Mouse (Mus musculus): Measurements from ENCODE around the gene Akap13. TPM values are rescaled to one million over a fixed set of nuclear protein-coding genes. Genes with fewer than 3 reads are reported as not detected.

The Akap13 gene
- total RNA-seq, 2 experiments from 2014 or later, result 53.2 to 75.9 TPM

DNA sequence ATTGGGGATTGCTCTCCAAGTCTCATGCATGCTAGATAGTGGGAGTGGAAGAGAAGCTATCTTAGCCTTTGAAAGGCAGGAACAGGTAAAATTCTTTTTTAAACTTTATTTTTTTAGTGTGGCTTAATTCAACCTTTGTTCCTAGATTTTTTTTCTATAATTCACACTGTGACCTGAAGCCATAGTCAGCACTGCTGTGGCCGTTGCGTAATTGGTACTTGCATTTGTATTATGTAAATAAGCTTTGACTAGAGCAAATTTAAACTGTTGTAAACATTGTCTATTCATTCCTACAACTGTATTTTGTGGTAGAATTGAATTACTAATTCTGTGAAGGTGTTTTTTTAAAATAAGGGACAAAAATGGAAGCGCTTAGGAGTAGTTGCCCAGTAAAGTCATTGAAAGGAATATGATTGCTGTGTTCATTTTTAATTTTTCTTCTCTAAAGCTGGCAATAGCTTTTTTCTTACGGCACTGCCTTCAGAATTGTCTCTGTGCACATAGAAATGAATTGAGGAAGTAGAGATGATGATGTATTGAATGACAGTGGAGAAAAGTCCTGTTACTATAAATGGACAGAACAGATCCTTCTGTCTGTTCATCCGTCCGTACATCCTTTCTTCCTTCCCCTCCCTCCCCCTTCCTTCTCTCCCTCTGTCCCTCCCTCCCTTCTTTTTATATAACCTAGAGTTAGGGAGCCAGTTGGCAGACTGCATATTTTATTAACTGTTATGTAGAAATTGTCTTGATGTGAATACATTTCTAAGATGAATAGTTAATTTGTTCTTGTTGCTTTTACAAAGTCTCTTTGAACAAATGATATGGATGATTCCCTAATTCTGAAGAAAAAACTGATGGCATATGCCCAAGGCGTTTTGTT lies 17.2 kb downstream of the Akap13 start:
- H3K4me3 ChIP-seq, result no peak overlapping the region
- intact Hi-C loops (cut with DNase I), result no loop called here
- no peak overlapping the region for H3K27ac ChIP-seq
- no peak for TF ChIP-seq CTCF (IDR thresholded peaks at IDR 0.05)
- DNase-seq, result no peak

DNA sequence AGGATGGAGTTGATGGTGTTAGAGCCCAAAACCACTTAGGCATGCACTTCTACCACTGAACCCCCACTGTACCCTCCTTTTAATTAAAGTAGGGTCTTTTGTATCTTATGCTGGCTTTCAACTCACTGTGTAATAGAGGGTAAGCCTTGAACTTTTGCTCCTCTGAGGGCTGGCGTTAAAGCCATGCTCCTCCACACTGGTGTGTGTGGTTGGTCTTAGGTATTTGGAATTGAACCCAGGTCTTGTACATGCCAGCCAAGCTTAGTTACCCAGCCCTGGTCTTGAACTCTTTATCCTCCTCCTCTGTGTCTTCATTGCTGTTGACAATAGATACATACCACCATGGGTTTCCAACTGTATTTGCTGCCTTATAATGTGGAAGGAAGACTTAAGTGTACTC lies 18.0 kb downstream of the Akap13 start:
- no peak for TF ChIP-seq CTCF (IDR thresholded peaks at IDR 0.05)
- DNase-seq, result no peak
- Histone ChIP-seq H3K27ac (no peak overlapping the region), H3K4me3 (no peak overlapping the region)
- intact Hi-C loops (cut with DNase I), result no loop called here

DNA sequence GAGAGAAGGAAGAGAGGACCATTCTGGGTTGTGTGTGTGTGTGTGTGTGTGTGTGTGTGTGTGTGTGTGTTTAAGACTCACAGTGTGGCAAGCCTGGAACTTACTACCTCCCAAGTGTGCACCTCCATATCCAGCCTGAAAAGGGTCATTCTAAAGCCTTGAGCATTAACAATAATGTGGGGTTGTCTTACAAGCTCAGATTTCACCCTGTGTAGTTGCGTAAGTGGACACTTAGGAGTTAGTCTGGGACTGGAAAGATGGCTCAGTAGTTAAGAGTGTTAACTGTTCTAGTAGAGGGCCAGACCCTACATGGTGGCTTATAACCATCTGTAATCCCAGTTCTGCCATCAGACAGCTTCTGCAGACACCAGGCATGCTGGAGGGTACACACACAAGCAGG lies 18.7 kb downstream of the Akap13 start:
- Histone ChIP-seq H3K4me3 (no peak overlapping the region), H3K27ac (no peak overlapping the region)
- TF ChIP-seq CTCF (IDR thresholded peaks at IDR 0.05), result no peak
- intact Hi-C loops (cut with DNase I), result no loop called here
- DNase-seq, result no peak

DNA sequence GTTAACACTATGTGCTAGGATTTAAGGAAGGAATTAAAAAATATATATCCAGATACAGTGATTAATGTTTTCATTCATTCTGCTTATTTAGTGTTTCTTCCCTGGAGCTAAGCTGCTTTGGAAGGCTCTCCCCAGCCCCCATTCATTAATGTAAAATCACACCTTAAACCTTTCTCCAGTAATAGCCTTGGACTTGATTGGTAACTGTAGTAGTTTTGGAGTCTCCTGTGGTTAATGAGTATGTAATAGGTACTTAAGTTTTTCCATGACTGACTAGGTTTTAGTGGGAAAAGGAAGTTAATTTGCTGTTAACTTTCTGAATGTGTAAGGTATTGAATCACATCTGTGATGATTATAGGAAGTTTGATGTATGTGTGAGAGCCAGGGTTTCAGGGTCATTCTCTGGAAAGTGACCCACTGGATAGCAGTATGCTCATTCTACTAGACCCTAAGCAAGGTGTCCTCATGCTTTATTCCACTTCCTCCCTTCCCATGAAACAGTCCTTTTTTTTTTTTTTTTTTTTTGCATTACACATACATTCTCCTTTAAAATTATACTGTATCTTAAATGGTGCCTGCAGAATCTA lies 19.3 kb downstream of the Akap13 start:
- intact Hi-C loops (cut with DNase I), result no loop called here
- no peak overlapping the region for H3K4me3 ChIP-seq
- no peak for TF ChIP-seq CTCF (IDR thresholded peaks at IDR 0.05)
- no peak overlapping the region for H3K27ac ChIP-seq
- DNase-seq, result no peak

DNA sequence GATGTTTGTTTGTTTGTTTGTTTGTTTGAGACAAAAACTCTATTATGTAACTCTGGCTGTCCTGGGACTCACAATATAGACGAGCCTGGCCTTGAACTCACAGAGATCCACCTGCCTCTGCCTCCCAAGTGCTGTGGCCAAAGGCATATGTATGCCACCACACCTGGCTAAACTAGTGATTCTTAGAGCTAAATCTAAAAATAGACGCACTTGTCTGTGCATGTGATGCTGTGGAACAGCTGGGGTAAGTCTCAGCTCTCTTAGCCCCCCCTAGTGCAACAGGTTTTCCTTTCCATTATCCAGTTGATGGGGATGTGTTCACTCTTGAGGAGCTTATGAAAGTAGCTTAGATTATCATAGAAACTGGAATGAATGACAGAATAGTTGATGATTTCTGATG lies 22.7 kb downstream of the Akap13 start:
- TF ChIP-seq CTCF (IDR thresholded peaks at IDR 0.05), result no peak
- no peak for DNase-seq
- no peak overlapping the region for H3K4me3 ChIP-seq
- H3K27ac ChIP-seq, result no peak overlapping the region
- intact Hi-C loops (cut with DNase I), result no loop called here

DNA sequence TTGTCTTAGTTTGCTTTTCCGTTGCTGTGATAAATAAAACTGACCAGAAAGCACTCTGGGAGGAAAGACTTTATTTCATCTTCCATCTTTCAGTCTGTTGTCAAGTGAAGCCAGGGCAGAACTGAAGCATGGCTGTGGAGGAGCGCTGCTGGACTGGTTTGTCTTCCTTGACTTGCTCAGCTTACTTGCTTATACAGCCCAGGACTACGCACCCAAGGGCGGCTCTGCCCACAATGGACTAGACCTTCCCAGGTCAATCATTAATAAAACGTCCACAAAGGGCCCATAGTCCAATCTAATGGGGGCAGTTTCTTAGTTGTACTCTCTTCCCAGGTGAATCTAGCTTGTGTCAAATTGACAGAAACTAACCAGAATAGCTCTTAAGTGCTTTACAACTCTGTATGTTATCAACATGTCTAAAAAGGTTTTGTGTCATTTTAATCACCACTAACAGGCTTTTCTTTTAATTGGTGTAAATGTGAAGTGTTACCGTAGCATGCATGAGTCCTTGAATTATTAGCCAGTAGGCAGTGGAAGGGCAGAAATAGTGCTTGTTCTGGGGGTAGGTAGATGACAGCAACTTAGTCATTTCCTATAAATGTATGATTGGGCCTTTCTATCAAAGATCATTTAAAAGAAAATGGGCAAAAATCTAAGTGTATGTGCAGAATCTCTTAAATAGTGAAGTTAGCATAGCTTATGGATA lies 25.5 kb downstream of the Akap13 start:
- no peak overlapping the region for H3K4me3 ChIP-seq
- no peak for DNase-seq
- intact Hi-C loops (cut with DNase I), result no loop called here
- TF ChIP-seq CTCF (IDR thresholded peaks at IDR 0.05), result no peak
- no peak overlapping the region for H3K27ac ChIP-seq

DNA sequence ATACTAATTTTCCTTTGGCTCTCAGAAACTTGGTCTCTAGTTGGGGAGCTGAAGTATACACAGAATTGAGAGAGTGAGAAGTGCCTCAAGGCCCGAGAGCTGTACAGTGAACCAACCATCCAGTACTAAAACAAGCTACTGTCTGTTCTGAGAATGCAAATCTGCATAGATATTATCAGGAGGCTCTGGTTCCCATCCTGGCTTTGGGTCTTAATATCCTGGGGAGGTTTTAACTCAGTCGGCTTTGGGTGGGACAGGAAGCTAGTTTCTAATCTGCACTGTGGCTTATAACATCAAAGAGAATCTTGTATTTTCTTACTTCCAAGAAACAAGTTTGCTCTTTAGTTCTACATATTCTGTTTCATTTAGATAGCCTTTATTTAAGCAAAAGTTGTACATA lies 30.7 kb downstream of the Akap13 start:
- Histone ChIP-seq H3K4me3 (no peak overlapping the region), H3K27ac (no peak overlapping the region)
- TF ChIP-seq CTCF (IDR thresholded peaks at IDR 0.05), result no peak
- intact Hi-C loops (cut with DNase I), result no loop called here
- no peak for DNase-seq

DNA sequence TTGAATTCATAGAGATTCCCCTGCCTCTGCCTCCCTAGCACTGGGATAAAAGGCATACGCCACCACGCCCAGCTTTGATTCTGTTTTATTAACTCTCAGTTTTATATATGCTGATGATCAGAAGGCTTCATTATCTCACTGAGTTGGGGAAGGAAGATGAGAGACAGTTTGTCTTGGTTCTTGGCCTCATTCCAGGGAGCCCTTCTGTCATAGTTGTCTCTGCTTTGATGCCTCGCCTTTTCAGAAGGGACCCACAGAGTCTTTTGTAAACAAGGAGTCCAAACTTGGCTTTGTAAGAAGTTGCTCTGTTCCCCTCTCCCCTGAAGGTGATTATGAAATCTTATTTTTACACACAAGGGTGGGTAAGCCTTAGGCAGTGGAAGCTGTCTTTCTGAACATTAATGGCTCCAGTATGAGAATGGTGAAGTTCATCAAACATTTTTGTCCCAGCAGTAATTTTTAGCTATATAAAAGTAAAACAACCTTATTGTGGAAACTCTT lies 40.7 kb downstream of the Akap13 start:
- no peak overlapping the region for H3K4me3 ChIP-seq
- no peak overlapping the region for H3K27ac ChIP-seq
- no peak for TF ChIP-seq CTCF (IDR thresholded peaks at IDR 0.05)
- DNase-seq, result no peak
- intact Hi-C loops (cut with DNase I), result no loop called here

DNA sequence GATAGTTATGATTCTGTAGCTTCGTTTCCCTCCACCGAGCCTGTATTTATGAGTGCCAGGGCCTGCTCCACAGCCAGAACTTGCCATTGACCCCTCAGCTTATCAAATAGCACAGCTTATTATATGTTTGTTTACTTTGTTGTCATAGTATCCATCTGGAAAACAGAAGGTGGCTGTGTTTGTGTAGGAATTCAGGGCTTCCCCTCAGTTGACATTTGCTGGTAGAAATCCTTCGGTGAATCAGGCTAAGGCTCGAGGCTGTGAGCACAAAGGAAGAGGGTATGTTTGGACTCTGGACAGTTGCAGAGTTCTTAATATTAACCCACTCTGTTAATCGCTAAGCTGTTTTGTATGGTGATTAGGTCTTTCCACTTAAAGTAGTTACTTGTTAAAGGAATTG lies 43.3 kb downstream of the Akap13 start:
- Histone ChIP-seq H3K27ac (peak overlapping the region; percentile 56; the same call in 1 of the 2 replicates), H3K4me3 (no peak overlapping the region)
- intact Hi-C loops (cut with DNase I), result no loop called here
- no peak for TF ChIP-seq CTCF (IDR thresholded peaks at IDR 0.05)
- DNase-seq, result no peak

DNA sequence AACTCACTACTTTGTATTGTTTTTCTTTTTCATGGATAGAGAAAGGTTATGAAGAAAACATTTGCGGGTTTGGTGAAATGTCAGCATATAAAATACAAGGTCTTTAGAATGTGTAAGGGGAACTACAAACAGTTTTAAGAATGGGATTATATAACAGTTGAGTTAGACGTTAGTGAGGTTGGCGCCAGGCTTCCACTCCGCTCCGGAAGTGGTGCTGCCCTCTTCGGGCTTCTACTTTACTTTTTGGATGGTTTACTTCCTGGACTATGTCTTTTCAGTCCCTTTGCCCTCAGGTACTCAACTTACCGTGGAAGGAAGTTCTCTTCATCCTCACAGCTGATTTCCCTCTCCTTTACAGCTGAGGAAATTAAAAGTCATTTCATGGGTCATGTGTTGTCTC lies 43.9 kb downstream of the Akap13 start:
- TF ChIP-seq CTCF (IDR thresholded peaks at IDR 0.05), result no peak

DNA sequence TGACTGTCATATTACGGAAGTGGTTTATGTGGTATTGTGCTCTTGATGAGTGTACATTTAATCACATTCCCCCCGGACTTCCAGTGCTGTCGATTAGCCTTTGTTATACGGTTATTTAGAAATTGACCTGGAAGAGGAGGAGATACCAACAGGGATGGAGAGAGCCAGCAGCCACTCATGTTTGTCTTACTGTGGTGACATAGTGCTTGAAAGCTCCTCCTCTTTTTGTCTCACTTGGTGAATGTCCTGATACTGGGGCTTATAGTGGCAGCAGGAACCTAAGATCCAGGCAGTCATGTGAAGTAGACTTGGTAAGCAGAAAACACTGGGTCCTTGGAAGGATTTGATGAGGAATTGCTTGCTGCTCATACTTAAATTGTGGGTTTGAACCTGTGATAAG lies 44.8 kb downstream of the Akap13 start:
- no peak for TF ChIP-seq CTCF (IDR thresholded peaks at IDR 0.05)
- no peak for DNase-seq
- intact Hi-C loops (cut with DNase I), result no loop called here
- Histone ChIP-seq H3K4me3 (no peak overlapping the region), H3K27ac (no peak overlapping the region)

More for the DNA sequence above, 43.9 kb downstream of the Akap13 start:
- H3K4me3 ChIP-seq, result no peak overlapping the region
- no peak overlapping the region for H3K27ac ChIP-seq
- intact Hi-C loops (cut with DNase I), result no loop called here
- no peak for DNase-seq

DNA sequence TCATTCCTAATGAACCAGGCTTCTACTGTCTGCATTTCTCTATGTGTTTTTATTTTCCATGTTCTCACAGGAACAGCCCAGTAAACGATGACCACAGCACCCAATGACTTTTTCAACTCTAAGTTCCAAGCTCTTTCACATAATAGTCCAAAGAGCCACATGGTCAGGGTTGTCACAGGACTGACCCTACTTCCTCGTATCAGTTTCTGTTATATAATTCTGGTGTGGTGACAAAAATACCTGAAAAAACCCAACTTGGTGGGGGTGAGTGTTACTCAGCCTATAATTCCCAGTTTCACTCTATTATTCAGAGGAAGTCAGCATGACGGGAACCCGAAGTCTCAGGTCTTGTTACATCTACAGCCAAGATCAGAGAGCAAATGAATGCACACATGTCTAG lies 45.5 kb downstream of the Akap13 start:
- Histone ChIP-seq H3K27ac (no peak overlapping the region), H3K4me3 (no peak overlapping the region)
- DNase-seq, result no peak
- intact Hi-C loops (cut with DNase I), result no loop called here
- TF ChIP-seq CTCF (IDR thresholded peaks at IDR 0.05), result no peak

DNA sequence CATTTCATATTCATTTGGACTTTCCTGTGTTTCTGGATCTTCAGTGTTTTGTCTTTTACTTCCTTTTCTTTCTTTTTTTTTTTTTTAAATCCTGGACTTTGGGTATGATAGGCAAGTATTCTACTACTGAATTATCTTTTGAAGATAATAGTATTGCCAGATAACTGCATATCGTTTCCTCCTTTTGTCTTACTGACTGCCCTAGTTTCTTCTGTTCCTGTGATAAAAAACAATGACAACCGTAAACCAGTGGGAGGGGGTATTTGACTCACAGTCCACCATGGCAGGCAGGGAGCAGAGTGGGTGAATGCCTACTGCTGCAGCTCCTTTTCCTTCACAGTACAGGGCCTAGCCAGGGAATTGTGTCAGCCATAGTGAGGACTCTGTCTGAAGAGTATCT lies 49.2 kb downstream of the Akap13 start:
- H3K4me3 ChIP-seq, result no peak overlapping the region
- DNase-seq, result no peak
- H3K27ac ChIP-seq, result no peak overlapping the region
- TF ChIP-seq CTCF (IDR thresholded peaks at IDR 0.05), result no peak
- intact Hi-C loops (cut with DNase I), result no loop called here

Data from gastrocnemius, adult 2 months (tissue).